Mouse (Mus musculus) MEL (cell line): ENCODE data around the gene Map7d1. TPM values are rescaled to one million over a fixed set of nuclear protein-coding genes. Genes with fewer than 3 reads are reported as not detected.

Source experiments
- DNase-seq: peaks from one replicate; pipeline ENCODE4 v3.0.0; 2011; ENCODE audit warnings: low read depth, low spot score
- H3K27ac ChIP-seq: 2 replicates; pipeline ENCODE4 v1.5.1; 2012; ENCODE audit warnings: low read depth, mild to moderate bottlenecking, control low read depth, low read length, moderate library complexity; ENCODE audit not compliant: control insufficient read depth
- H3K27me3 ChIP-seq, 2 experiments: fragments of 150-350 bp in 1 of 2; sonication (generic) in 1 of 2; 2 replicates each; pipeline ENCODE4 v1.6.1; 2012; ENCODE audit warnings: low read length in 2 of 2, mild to moderate bottlenecking in 2 of 2, improper control_type of control experiment in 1 of 2, moderate library complexity in 1 of 2; ENCODE audit not compliant: insufficient read depth in 2 of 2, control insufficient read depth in 1 of 2
- H3K36me3 ChIP-seq, 2 experiments: 2 replicates each; pipeline ENCODE4 v1.6.1; 2012 to 2014; ENCODE audit warnings: low read length in 2 of 2, improper control_type of control experiment in 1 of 2, inconsistent platforms in 1 of 2, mild to moderate bottlenecking in 1 of 2; ENCODE audit not compliant: insufficient read depth in 2 of 2, control insufficient read depth in 1 of 2
- H3K4me1 ChIP-seq, 2 experiments: fragments of 150-350 bp in 1 of 2; sonication (generic) in 1 of 2; 2 replicates each; pipeline ENCODE4 v1.6.1; 2012; ENCODE audit warnings: low read length in 2 of 2, improper control_type of control experiment in 1 of 2, mild to moderate bottlenecking in 1 of 2; ENCODE audit not compliant: insufficient read depth in 2 of 2, control insufficient read depth in 1 of 2
- H3K4me3 ChIP-seq, 2 experiments: fragments of 150-350 bp in 1 of 2; sonication (generic) in 1 of 2; 2 replicates each; pipeline ENCODE4 v1.5.1; 2012; ENCODE audit warnings: low read depth in 2 of 2, low read length in 2 of 2, mild to moderate bottlenecking in 2 of 2, moderate library complexity in 2 of 2, control low read depth in 1 of 2, improper control_type of control experiment in 1 of 2; ENCODE audit not compliant: control insufficient read depth in 1 of 2, insufficient read depth in 1 of 2
- H3K79me2 ChIP-seq: 2 replicates; pipeline ENCODE4 v1.6.1; 2012; ENCODE audit warnings: mild to moderate bottlenecking, low read length, moderate library complexity; ENCODE audit not compliant: control insufficient read depth, poor library complexity, insufficient read depth
- H3K9ac ChIP-seq: 2 replicates; pipeline ENCODE4 v1.6.1; 2012; ENCODE audit warnings: low read depth, mild to moderate bottlenecking, control low read depth, low read length, moderate library complexity; ENCODE audit not compliant: control insufficient read depth, poor library complexity, severe bottlenecking
- H3K9me3 ChIP-seq: fragments of 150-350 bp; sonication (generic); replicated peaks from 2 replicates; pipeline ENCODE4 v1.6.1; 2012; ENCODE audit warnings: mild to moderate bottlenecking, low read length, improper control_type of control experiment, moderate library complexity; ENCODE audit not compliant: insufficient read depth
- CHD2 ChIP-seq: IDR thresholded peaks from 2 replicates; pipeline ENCODE4 v1.6.1; 2011; ENCODE audit warnings: low read length, improper control_type of control experiment
- E2F4 ChIP-seq: IDR thresholded peaks from 2 replicates; pipeline ENCODE4 v1.6.1; 2011; ENCODE audit warnings: low read depth, low read length, improper control_type of control experiment, borderline replicate concordance
- ETS1 ChIP-seq: IDR thresholded peaks from 2 replicates; pipeline ENCODE4 v1.6.1; 2012; ENCODE audit warnings: low read depth, mild to moderate bottlenecking, inconsistent platforms, low read length, improper control_type of control experiment, moderate library complexity
- GATA1 ChIP-seq: IDR thresholded peaks from 2 replicates; pipeline ENCODE4 v1.6.1; 2011; ENCODE audit warnings: low read depth, low read length, improper control_type of control experiment
- HCFC1 ChIP-seq: IDR thresholded peaks from 2 replicates; pipeline ENCODE4 v1.6.1; 2012; ENCODE audit warnings: low read depth, mild to moderate bottlenecking, inconsistent platforms, low read length, improper control_type of control experiment, moderate library complexity
- JUND ChIP-seq: IDR thresholded peaks from 2 replicates; pipeline ENCODE4 v1.6.1; 2011; ENCODE audit warnings: low read depth, mild to moderate bottlenecking, improper control_type of control experiment, low read length
- MAFK ChIP-seq: IDR thresholded peaks from 2 replicates; pipeline ENCODE4 v1.6.1; 2011; ENCODE audit warnings: low read depth, mild to moderate bottlenecking, low read length, improper control_type of control experiment, borderline replicate concordance
- MAZ ChIP-seq: IDR thresholded peaks from 2 replicates; pipeline ENCODE4 v1.6.1; 2012; ENCODE audit warnings: low read depth, mild to moderate bottlenecking, inconsistent platforms, low read length, improper control_type of control experiment
- MXI1 ChIP-seq: IDR thresholded peaks from 2 replicates; pipeline ENCODE4 v1.6.1; 2011; ENCODE audit warnings: mild to moderate bottlenecking, low read depth, low read length, improper control_type of control experiment
- MYB ChIP-seq: IDR thresholded peaks from 2 replicates; pipeline ENCODE4 v1.6.1; 2011; ENCODE audit warnings: mild to moderate bottlenecking, low read depth, low read length, improper control_type of control experiment
- NRF1 ChIP-seq: IDR thresholded peaks from 2 replicates; pipeline ENCODE4 v1.6.1; 2014; ENCODE audit warnings: low read depth, mild to moderate bottlenecking, inconsistent platforms, low read length, improper control_type of control experiment, moderate library complexity; ENCODE audit not compliant: poor library complexity, insufficient read depth, severe bottlenecking
- RAD21 ChIP-seq: IDR thresholded peaks from 2 replicates; pipeline ENCODE4 v1.6.1; 2011; ENCODE audit warnings: mild to moderate bottlenecking, low read depth, low read length, improper control_type of control experiment
- SIN3A ChIP-seq: IDR thresholded peaks from 2 replicates; pipeline ENCODE4 v1.6.1; 2012; ENCODE audit warnings: low read length, improper control_type of control experiment, inconsistent platforms
- TAL1 ChIP-seq: IDR thresholded peaks from 2 replicates; pipeline ENCODE4 v1.6.1; 2012; ENCODE audit warnings: mild to moderate bottlenecking, inconsistent platforms, low read length, moderate library complexity, mixed read lengths
- TBP ChIP-seq: IDR thresholded peaks from 2 replicates; pipeline ENCODE4 v1.8.0; 2011; ENCODE audit warnings: low read depth, low read length, improper control_type of control experiment
- UBTF ChIP-seq: IDR thresholded peaks from 2 replicates; pipeline ENCODE4 v1.6.1; 2012; ENCODE audit warnings: low read depth, mild to moderate bottlenecking, inconsistent platforms, low read length, improper control_type of control experiment, moderate library complexity, borderline replicate concordance; ENCODE audit not compliant: insufficient read depth
- ZKSCAN1 ChIP-seq: IDR thresholded peaks from 2 replicates; pipeline ENCODE4 v1.6.1; 2012; ENCODE audit warnings: low read depth, mild to moderate bottlenecking, inconsistent platforms, low read length, improper control_type of control experiment, moderate library complexity
- ZNF384 ChIP-seq: IDR thresholded peaks from 2 replicates; pipeline ENCODE4 v1.6.1; 2012; ENCODE audit warnings: low read depth, mild to moderate bottlenecking, inconsistent platforms, low read length, improper control_type of control experiment
- polyA plus RNA-seq, 2 experiments: library from polyadenylated mRNA; stranded (reverse) in 1 of 2; unstranded in 1 of 2; fragments of >175 nt in 1 of 2; fragments of >200 nt in 1 of 2; gene quantifications; 2 replicates each; pipeline versions ENCODE4 v1.2.1 to v1.2.4; 2012; ENCODE audit warnings: low replicate concordance in 2 of 2, low read depth in 1 of 2; ENCODE audit not compliant: insufficient read length in 2 of 2, insufficient read depth in 1 of 2, missing spikeins in 1 of 2
- total RNA-seq: library from RNA; depleted of rRNA; stranded (reverse); fragments of 300-350 nt; gene quantifications from 2 replicates; pipeline ENCODE4 v1.2.3, GENCODE M21; 2012

Gene Map7d1
- total and polyA plus RNA-seq, 3 experiments: 15.4 to 58.2 TPM; not detected in 1

GRCm38 (mm10) chr4:126296617-126297101 lies 40.5 kb upstream of the Map7d1 start:
- TF ChIP-seq CHD2: no peak
- no peak for TF ChIP-seq JUND
- TF ChIP-seq MAZ: no peak
- TF ChIP-seq ZNF384: no peak
- no peak for TF ChIP-seq GATA1
- no peak for TF ChIP-seq SIN3A
- TF ChIP-seq MXI1: no peak
- Histone ChIP-seq H3K4me1 (no peaks in the 10 kb centered on the region), H3K36me3 (no peaks in the 10 kb centered on the region), H3K27me3 (no peaks in the 10 kb centered on the region), H3K9ac (peak overlapping the region; percentile 46), H3K27ac (no peak overlapping the region), H3K9me3 (no peaks in the 10 kb centered on the region), H3K4me3 (peak overlapping the region; percentile 29 to 48; a peak in 3 of 4 replicates), H3K79me2 (no peaks in the 10 kb centered on the region)
- peak; percentile 35 for DNase-seq

- TF ChIP-seq ZKSCAN1 (no peak), ZNF384 (peak; percentile 71)
- TF ChIP-seq, all 39 proteins: peak for 1
- H3K79me2 ChIP-seq: no peaks in the 10 kb centered on the region
- H3K9ac ChIP-seq: no peak overlapping the region
- H3K4me3 ChIP-seq: no peak overlapping the region
- no peaks in the 10 kb centered on the region for H3K9me3 ChIP-seq
- no peak for DNase-seq
- no peaks in the 10 kb centered on the region for H3K4me1 ChIP-seq
- H3K27ac ChIP-seq: no peak overlapping the region
- no peaks in the 10 kb centered on the region for H3K36me3 ChIP-seq
- no peaks in the 10 kb centered on the region for H3K27me3 ChIP-seq
Measured at GRCm38 (mm10) chr4:126295937-126296336, 39.8 kb upstream of the Map7d1 start.

GRCm38 (mm10) chr4:126295152-126295551 lies 39.0 kb upstream of the Map7d1 start:
- no peak overlapping the region for H3K27ac ChIP-seq
- TF ChIP-seq ZKSCAN1 (no peak), MYB (no peak), E2F4 (no peak), HCFC1 (no peak), GATA1 (no peak), TAL1 (no peak), UBTF (no peak), MAFK (no peak), RAD21 (no peak), MXI1 (no peak), ETS1 (no peak), TBP (no peak), ZNF384 (no peak), NRF1 (no peak)
- no peaks in the 10 kb centered on the region for H3K36me3 ChIP-seq
- no peaks in the 10 kb centered on the region for H3K27me3 ChIP-seq
- no peaks in the 10 kb centered on the region for H3K9me3 ChIP-seq
- no peak for DNase-seq
- no peak overlapping the region for H3K9ac ChIP-seq
- no peaks in the 10 kb centered on the region for H3K79me2 ChIP-seq
- H3K4me1 ChIP-seq: no peaks in the 10 kb centered on the region
- no peak overlapping the region for H3K4me3 ChIP-seq
